Mouse (Mus musculus) lung, postnatal 36 days (tissue): Measurements from ENCODE around the gene Zfp934.
A peak's percentile ranks its signal among the peaks of the same experiment; 100 is the strongest.
"Not testable (repeated sequence)": the region's sequence is repeated elsewhere in the genome, so short reads cannot be mapped to it uniquely, and the experiment has no call there.

Experiments used
- DNase-seq: peaks from one replicate; pipeline ENCODE4 v3.0.0; 2022; ENCODE audit warnings: mixed read lengths

The Zfp934 gene

DNA sequence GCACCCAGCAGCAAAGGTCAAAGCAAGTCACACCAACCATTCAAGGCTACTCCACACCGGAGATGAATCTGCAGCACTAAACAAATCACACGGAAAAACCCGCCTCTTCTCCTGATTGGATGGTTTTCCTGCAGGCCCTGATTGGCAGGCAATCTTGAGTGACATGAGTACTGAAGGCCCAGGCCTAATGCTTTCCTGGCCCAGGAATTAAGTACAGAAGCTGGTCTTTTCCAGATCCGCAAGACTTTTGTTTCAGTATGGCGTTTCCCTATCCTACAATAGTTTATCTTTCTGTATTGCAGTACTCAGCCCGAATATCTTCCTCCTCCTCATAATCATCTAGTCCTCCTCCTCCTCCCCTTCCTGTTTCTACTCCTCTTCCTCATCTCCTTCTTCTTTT, at the start of gene Zfp934:
Gene Zfp934, minus strand, starts transcription at position 101 of the 400 bp plus-strand sequence.
- DNase-seq, result not testable (repeated sequence)

GRCm38 (mm10) chr13:62617449-62617848, 46.5 kb upstream of the Zfp934 start:
- not testable (repeated sequence) for DNase-seq

GRCm38 (mm10) chr13:62561696-62562095, 9.3 kb downstream of the Zfp934 start:
- peak; percentile 32 for DNase-seq

- peak; percentile 81 for DNase-seq
Measured at GRCm38 (mm10) chr13:62558189-62559110, 12.5 kb downstream of the Zfp934 start, which contains the start of gene Zfp935. Zfp935 (minus strand) TSS chr13:62558511.

DNA sequence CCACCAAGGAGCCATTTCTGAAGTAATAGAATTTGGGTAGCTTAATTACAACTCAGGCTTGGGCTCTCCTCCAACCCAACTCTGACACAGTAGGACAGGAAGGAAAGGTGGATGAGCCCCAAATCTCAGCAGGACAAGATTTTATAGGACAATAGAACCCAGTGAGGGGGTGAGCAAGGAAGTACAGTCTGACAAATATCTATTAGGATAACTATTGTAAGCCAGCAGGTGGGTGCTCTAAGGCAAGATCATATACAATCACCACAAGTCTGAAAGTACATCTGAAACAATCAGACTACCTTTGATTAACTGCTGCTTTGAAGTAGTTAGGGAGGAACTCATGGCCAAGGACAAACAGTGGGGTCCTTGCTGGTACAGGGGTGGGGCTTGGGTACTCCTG, 40.9 kb downstream of the Zfp934 start:
- DNase-seq, result not testable (repeated sequence)

- DNase-seq, result not testable (repeated sequence)
Measured at GRCm38 (mm10) chr13:62510641-62511420, 60.2 kb downstream of the Zfp934 start.

DNA sequence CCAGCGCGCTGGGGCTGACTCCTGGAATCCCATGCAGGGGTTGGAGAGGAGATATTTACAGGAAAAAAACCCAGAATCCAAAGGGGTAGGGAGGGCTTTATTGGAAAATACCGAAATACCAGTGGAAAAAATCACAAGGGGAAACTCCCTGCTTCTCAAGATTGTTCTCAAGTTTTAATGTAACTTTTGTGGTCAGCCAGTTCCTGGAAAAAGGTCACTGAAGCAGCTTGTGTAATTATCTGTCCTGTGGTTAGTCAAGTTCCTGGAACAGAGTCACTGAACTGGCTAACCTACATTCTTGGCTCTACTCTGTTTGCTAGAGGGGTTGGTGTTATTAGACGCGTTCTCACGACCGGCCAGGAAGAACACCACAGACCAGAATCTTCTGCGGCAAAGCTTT, 98.3 kb downstream of the Zfp934 start:
- peak; percentile 30 for DNase-seq

DNA sequence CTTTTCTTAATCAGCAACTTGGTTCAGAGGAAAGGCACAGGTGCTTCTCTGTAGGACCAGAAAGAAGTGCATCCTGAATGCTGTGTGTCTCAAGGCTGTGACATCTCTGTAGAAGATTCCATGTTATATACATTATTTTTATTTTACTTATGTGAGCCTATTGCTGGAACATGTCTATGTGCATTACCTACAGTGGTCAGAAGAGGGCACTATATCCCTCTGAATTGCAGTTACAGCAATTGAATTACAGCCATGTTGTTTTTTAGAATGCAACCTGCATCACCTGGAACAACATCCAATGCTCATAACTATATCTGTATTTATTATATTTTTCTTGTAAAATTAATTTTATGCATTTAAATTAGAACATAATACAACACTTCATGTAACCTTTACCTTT, 101.1 kb downstream of the Zfp934 start:
- DNase-seq, result peak; percentile 69

- peak; percentile 97 for DNase-seq
Measured at GRCm38 (mm10) chr13:62466424-62467334, 104.3 kb downstream of the Zfp934 start, which contains the start of gene Gm49359. Gm49359 (minus strand) TSS chr13:62466832.
